Mouse (Mus musculus): ENCODE results near the gene Slc25a19.

The Slc25a19 gene

DNA sequence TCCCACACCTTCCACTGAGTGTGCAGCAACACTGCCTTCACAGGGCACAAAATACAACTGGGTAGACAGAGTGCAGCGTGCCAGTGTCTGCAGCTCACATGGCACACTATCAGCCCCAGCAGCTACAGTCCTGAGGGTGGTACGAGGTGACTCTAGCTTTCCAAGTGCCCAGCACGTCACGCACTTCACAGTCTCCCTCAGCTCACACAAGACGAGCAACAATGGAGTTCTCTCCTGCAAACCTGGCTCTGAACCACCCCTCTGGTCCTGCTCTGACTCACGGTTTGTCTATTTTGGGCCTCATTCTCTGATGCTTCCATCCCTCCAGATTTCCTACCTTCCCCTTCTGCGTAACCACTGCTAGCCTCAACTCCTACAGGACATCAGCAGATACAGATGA is 28.4 kb downstream of the Slc25a19 start:
- DNase-seq (ENCODE audit: low spot score in 2 of 2) = peak in 1 of 2 experiments; percentile 42

DNA sequence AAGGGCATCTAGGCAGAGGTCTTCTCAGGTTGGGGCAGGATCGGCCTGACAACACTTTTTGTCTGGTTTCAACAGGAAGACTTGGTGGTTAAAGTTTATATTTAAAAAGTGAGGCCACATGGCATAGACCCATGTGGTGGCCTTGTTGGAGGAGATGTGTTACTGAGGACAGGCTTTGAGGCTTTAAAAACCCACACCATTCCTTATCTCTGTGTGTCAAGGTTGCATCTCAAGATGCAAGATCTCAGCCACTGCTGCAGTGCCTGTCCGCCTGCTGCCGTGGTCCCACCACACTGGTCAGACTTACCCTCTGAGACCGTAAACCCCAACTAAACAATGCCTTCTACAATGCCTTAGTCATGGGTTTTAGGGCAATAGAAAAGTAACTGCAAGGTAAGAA is 29.8 kb downstream of the Slc25a19 start:
- DNase-seq (ENCODE audit: low spot score in 2 of 2) = no peak

DNA sequence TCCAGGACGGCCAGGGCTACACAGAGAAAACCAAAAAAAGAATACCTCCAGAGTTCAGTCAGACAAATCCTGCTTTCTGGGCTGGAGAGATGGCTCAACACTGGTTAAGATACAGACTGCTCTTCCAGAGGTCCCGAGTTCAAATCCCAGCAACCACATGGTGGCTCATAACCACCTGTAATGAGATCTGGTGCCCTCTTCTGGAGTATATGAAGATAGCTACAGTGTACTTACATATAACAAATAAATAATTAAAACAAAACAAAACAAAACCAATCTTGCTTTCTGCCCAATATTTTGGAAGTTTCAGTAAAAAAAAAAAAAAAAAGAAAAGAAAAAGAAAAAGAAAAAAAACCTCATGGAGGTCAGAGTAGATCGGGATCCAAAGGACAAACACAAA is 32.9 kb downstream of the Slc25a19 start:
- no peak for DNase-seq (ENCODE audit: low spot score in 2 of 2)

DNA sequence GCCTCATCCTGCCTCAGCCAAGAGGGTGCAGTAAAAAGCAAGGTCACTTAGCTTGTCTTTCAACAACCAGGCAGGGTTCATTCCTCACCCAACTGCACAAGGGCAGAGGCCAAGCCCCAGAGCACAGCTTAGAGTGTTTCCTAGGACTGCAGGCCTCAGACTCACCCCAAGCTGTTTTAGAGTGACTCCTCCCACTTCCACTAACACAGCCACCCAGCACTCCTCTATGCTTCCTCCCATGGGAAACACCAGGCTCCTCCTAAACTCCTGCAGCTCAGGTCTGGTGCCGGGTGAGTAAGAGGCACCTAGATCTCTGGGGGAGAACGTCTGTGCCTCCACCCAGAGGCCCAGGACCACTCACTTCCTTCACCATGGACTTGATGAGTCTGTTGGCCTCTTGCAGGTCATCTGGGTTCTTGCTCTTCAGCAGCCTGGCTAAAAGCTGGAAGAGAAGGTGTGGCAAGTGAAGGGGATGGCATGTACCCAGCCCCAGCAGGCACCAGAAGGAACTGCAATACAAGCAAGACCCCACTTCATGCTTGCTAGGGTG is 37.5 kb downstream of the Slc25a19 start:
- no peak for DNase-seq (ENCODE audit: low spot score in 2 of 2)

DNA sequence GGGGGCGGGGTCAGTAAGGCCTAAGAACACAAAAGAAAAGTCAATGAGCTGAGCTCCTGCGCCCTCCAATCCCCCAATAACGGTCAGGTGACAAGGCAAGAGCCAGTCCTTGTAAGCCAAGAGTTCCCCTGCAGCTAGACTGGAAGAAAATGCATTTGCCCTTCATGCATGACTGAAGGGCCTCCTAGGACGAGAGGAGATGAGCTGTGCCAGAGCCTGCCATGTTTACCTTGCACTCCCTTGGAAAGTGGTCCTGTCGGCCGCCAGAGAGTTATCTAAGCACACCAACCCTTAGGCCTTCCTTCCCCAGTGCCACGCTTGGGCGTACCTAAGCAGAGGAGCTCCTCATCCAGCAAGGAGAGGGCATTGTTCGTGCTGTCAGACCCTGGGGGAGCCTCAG is 40.1 kb downstream of the Slc25a19 start:
- no peak for DNase-seq (ENCODE audit: low spot score in 2 of 2)

DNA sequence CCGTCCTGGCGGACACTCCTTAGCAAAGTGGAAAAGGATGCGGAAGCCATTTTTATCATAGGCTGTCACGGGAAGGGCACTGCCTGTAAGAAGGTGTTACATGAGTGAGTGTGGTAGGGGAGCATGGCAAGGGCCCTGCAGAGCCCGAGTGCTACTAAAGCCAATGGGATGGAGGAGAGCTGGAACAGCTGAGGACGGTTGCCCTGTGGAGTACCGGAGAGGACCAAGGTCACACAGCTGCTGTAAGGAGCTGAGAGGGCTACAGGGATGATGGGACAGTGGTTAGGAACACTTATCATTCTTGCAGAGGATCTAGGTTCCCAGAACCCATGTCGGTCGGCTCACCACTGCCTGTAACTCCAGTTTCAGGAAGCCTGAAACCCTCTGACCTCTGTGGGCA is 41.7 kb downstream of the Slc25a19 start:
- DNase-seq (ENCODE audit: low spot score in 2 of 2) = no peak

DNA sequence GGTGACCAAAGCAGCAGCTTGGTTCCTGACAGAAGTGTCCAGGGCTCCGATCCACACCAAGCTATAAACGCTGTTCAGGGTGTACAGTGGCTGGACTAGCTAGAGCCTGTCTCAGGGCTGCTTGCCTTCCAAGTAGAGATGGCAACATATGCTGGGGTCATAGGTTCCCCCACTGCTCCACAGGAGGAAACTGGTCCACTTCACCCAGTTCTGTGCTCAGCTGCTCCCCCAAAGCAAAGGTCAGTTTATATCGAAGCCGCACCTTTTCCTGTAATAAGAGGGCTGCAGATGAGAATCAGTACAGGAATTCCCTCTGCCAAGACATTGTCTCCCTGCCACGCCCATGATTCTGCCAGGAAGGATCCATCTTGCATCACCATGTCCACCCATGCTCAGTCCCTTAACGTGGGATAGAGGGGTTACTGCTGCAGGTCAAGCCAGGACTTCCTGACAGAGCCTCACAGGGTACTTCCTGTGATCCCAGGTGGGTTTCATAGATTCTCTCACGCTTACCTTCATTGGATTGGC is 42.5 kb downstream of the Slc25a19 start:
- DNase-seq (ENCODE audit: low spot score in 2 of 2) = no peak

DNA sequence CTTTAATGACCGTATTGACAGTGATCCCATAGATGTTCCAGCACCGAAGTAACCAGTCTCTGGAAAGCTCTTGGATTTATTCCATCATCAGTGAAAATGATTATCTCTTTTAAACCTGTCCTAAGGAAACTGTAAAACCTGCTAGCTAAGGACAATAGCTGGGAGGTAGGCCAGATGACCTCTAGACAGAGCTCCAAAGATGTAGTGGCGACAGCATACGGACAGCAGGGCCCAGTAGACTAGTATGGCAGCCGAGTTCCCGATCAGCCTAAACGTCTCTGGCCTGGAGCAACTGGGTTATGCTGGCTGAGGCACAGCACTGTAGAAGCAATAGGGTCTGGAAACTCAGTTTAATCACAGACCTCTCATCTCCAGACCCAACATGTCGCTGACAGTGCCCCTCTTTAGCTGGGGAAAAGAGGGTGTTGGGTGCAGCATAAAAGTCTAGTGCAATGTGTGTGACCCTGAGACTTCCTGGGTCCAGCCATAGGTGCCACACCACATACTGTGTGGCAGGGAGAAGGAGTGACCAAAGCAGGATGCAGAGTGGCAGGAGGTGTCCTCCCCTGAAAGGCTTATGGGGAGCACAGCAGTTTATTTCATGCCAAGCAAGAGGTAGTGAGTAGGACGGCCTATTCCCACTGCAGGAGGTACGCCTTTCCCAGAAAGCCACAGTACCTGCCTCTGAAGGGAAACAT is 43.6 kb downstream of the Slc25a19 start:
- DNase-seq (ENCODE audit: low spot score in 2 of 2) = no peak

DNA sequence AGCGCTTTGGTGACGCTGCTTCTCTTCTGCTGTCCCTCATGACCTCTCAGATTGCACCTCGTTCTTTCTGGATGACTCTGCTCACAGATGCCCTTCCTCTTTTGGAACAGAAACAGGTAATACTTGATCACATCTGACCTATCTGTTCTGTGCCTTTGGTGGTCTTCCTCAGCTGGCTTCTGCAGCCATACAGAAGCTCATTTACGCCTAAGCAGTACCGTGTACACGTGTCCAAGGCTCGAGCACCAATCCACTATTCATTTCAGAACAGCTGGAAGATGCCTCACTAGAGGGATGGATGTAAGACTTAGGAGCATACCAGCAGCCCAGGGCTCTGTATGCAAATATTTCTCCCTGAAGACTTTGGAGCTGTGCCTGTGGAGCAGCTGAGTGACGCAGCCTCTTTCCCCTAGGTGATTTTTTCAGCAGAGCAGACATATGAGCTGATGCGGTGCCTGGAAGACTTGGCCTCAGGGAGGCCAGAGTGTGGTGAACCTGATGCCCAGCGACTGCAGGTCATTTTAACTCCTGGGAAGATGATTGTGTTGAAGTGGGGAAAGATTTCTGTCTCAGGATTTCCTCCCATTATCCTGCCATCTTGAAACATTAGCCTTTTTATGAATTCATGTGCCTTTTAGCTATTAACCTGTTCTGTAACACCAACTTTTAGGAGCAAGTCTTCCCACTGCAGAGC is 45.0 kb downstream of the Slc25a19 start:
- DNase-seq (ENCODE audit: low spot score in 2 of 2) = no peak

DNA sequence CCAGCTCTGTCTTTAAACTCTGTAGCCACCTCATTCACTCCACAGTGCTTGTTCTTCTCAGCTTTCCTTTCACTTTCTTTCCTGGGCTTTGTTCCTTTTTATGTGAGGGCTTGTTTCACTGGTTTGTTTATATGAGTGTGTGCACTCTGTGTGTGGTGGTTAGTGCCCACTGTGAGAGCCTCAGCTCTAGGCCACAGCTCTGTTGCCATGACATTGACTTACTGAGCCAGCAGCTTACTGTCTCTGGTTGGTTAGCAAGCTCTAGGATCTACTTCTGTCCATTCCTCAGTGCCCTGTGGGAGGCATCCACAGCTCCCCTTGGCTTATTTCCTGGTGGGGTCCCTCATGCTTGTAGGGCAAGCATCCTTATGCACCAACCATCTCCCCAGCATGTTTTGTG is 49.0 kb downstream of the Slc25a19 start:
- DNase-seq (ENCODE audit: low spot score in 2 of 2) = no peak

DNA sequence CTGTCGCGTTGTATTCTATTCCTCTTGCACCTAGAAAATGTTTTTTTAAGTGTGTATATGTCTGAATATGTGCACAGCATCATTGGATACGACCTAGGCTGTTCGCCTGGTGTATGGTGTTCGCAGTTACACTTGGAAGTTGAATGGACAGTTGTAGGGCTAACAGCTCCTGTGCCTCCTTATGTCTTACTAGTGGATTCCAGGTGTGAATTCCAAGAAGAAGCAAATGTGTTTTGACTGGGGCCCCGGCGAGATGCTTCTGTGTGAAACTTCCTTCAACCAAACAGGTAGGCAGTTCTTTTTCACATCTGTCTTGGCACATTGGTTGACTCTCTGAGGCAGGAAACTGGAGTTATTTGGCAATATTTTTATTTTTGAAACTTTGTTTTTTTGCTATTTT is 63.1 kb downstream of the Slc25a19 start:
- DNase-seq (ENCODE audit: low spot score in 2 of 2) = no peak
